Mouse (Mus musculus) gastrocnemius, postnatal 25 days (tissue): ENCODE results near the gene Nos1ap. TPM values are rescaled to one million over a fixed set of nuclear protein-coding genes. Genes with fewer than 3 reads are reported as not detected.

Source experiments
- DNase-seq: peaks from one replicate; pipeline ENCODE4 v3.0.0; 2022
- total RNA-seq, 2 experiments: library from RNA; stranded (reverse); gene quantifications; 1 replicate in 1 of 2; 2 replicates in 1 of 2; pipeline ENCODE4 v1.2.3; 2021

The Nos1ap gene
- total RNA-seq, 2 experiments from 2014 or later: 1.4 to 1.7 TPM

- no peak for DNase-seq
Observed at GRCm38 (mm10) chr1:170415395-170415794, 174.3 kb downstream of the Nos1ap start.

GRCm38 (mm10) chr1:170410402-170411191, 179.1 kb downstream of the Nos1ap start:
- no peak for DNase-seq

- DNase-seq: no peak
Observed at GRCm38 (mm10) chr1:170409091-170409490, 180.6 kb downstream of the Nos1ap start.

GRCm38 (mm10) chr1:170406921-170407320, 182.7 kb downstream of the Nos1ap start:
- DNase-seq: no peak

- DNase-seq: no peak
Observed at GRCm38 (mm10) chr1:170405152-170405551, 184.5 kb downstream of the Nos1ap start.

GRCm38 (mm10) chr1:170402682-170403081, 187.0 kb downstream of the Nos1ap start:
- DNase-seq: no peak

- no peak for DNase-seq
Observed at GRCm38 (mm10) chr1:170398866-170399265, 190.8 kb downstream of the Nos1ap start.

- no peak for DNase-seq
Observed at GRCm38 (mm10) chr1:170395101-170395500, 194.6 kb downstream of the Nos1ap start.

GRCm38 (mm10) chr1:170394641-170395040, 195.0 kb downstream of the Nos1ap start:
- no peak for DNase-seq

GRCm38 (mm10) chr1:170392771-170393728, 196.6 kb downstream of the Nos1ap start:
- DNase-seq: no peak

- DNase-seq: no peak
Observed at GRCm38 (mm10) chr1:170387180-170387912, 202.3 kb downstream of the Nos1ap start.

GRCm38 (mm10) chr1:170385416-170385815, 204.2 kb downstream of the Nos1ap start:
- no peak for DNase-seq

- DNase-seq: no peak
Observed at GRCm38 (mm10) chr1:170383530-170383929, 206.1 kb downstream of the Nos1ap start.

- DNase-seq: no peak
Observed at GRCm38 (mm10) chr1:170381457-170381856, 208.2 kb downstream of the Nos1ap start.

GRCm38 (mm10) chr1:170380505-170380904, 209.2 kb downstream of the Nos1ap start:
- no peak for DNase-seq

GRCm38 (mm10) chr1:170375721-170376120, 213.9 kb downstream of the Nos1ap start:
- no peak for DNase-seq

GRCm38 (mm10) chr1:170373750-170374149, 215.9 kb downstream of the Nos1ap start:
- DNase-seq: no peak

GRCm38 (mm10) chr1:170371191-170371792, 218.4 kb downstream of the Nos1ap start:
- no peak for DNase-seq

GRCm38 (mm10) chr1:170368864-170369263, 220.8 kb downstream of the Nos1ap start:
- DNase-seq: no peak

- DNase-seq: no peak
Observed at GRCm38 (mm10) chr1:170366981-170367700, 222.5 kb downstream of the Nos1ap start.

GRCm38 (mm10) chr1:170363746-170364145, 225.9 kb downstream of the Nos1ap start:
- no peak for DNase-seq
